Mouse (Mus musculus): ENCODE results near the gene Tmem37.

The Tmem37 gene

GRCm38 (mm10) chr1:120057674-120058430 lies 16.0 kb downstream of the Tmem37 start:
- no peak for DNase-seq (ENCODE audit: low read depth, low spot score)

GRCm38 (mm10) chr1:120057044-120057443 lies 16.8 kb downstream of the Tmem37 start:
- DNase-seq (ENCODE audit: low read depth, low spot score), result peak; percentile 68

GRCm38 (mm10) chr1:120056236-120056635 lies 17.6 kb downstream of the Tmem37 start:
- DNase-seq (ENCODE audit: low read depth, low spot score), result no peak

- DNase-seq (ENCODE audit: low read depth, low spot score), result peak; percentile 84
Observed at GRCm38 (mm10) chr1:120055475-120055874, 18.4 kb downstream of the Tmem37 start.

GRCm38 (mm10) chr1:120054997-120055396 lies 18.9 kb downstream of the Tmem37 start:
- DNase-seq (ENCODE audit: low read depth, low spot score), result no peak

GRCm38 (mm10) chr1:120051070-120051469 lies 22.8 kb downstream of the Tmem37 start:
- DNase-seq (ENCODE audit: low read depth, low spot score), result no peak

GRCm38 (mm10) chr1:120047325-120047724 lies 26.5 kb downstream of the Tmem37 start:
- DNase-seq (ENCODE audit: low read depth, low spot score), result no peak

GRCm38 (mm10) chr1:120044584-120044983 lies 29.3 kb downstream of the Tmem37 start:
- no peak for DNase-seq (ENCODE audit: low read depth, low spot score)

GRCm38 (mm10) chr1:120042421-120042820 lies 31.5 kb downstream of the Tmem37 start:
- DNase-seq (ENCODE audit: low read depth, low spot score), result no peak

GRCm38 (mm10) chr1:120038594-120038993 lies 35.3 kb downstream of the Tmem37 start:
- no peak for DNase-seq (ENCODE audit: low read depth, low spot score)

GRCm38 (mm10) chr1:120037021-120037683 lies 36.7 kb downstream of the Tmem37 start:
- DNase-seq (ENCODE audit: low read depth, low spot score), result no peak

GRCm38 (mm10) chr1:120035456-120036034 lies 38.3 kb downstream of the Tmem37 start:
- DNase-seq (ENCODE audit: low read depth, low spot score), result no peak

GRCm38 (mm10) chr1:120034793-120035192 lies 39.1 kb downstream of the Tmem37 start:
- no peak for DNase-seq (ENCODE audit: low read depth, low spot score)

GRCm38 (mm10) chr1:120033469-120033854 lies 40.4 kb downstream of the Tmem37 start:
- no peak for DNase-seq (ENCODE audit: low read depth, low spot score)

- DNase-seq (ENCODE audit: low read depth, low spot score), result peak; percentile 79
Observed at GRCm38 (mm10) chr1:120032804-120033468, 40.9 kb downstream of the Tmem37 start.

GRCm38 (mm10) chr1:120030474-120030873 lies 43.4 kb downstream of the Tmem37 start:
- DNase-seq (ENCODE audit: low read depth, low spot score), result no peak

- no peak for DNase-seq (ENCODE audit: low read depth, low spot score)
Observed at GRCm38 (mm10) chr1:120027693-120028092, 46.2 kb downstream of the Tmem37 start.

- DNase-seq (ENCODE audit: low read depth, low spot score), result no peak
Observed at GRCm38 (mm10) chr1:120025050-120025439, 48.8 kb downstream of the Tmem37 start.

GRCm38 (mm10) chr1:120024331-120025049 lies 49.4 kb downstream of the Tmem37 start:
- DNase-seq (ENCODE audit: low read depth, low spot score), result no peak

- DNase-seq (ENCODE audit: low read depth, low spot score), result no peak
Observed at GRCm38 (mm10) chr1:120021951-120022350, 51.9 kb downstream of the Tmem37 start.

GRCm38 (mm10) chr1:120020322-120020897 lies 53.5 kb downstream of the Tmem37 start:
- DNase-seq (ENCODE audit: low read depth, low spot score), result no peak
